Mouse (Mus musculus) central nervous system, embryonic 18 days (tissue): Measurements from ENCODE around the gene 0610012G03Rik. TPM values are rescaled to one million over a fixed set of nuclear protein-coding genes. Genes with fewer than 3 reads are reported as not detected.

Source experiments
- polyA plus RNA-seq: library from polyadenylated mRNA; depleted of rRNA; stranded (reverse); fragments of >200 nt; gene quantifications from 2 replicates; pipeline ENCODE4 v1.2.3, GENCODE M21; 2012; rRNA removed

The 0610012G03Rik gene
- 86.2 and 88.4 TPM in 2 replicates for polyA plus RNA-seq

DNA sequence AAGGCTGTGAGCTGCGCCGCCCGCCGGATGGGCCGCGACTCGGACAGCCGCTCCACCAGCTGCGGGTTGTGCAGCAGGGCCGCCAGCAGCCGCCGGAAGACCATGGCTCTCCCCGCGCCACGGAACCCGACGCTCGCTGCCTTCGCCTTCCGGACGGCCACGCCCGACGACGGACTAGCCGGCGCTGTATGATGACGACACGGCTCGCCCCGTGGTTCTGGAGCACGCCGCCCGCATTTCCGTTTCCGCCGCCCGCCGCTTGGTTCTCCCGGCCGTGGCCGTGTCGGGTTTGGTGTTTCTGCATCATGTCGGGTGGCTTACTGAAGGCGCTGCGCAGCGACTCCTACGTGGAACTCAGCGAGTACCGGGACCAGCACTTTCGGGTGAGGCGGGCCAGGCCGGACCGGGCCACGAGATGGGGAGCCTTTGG is at the start of gene 0610012G03Rik, which contains the start of gene Ncbp2:
Gene 0610012G03Rik (minus strand): TSS at position 150 of the 430 bp plus-strand sequence.
Gene Ncbp2 (plus strand): TSS at position 169 of the 430 bp plus-strand sequence.

DNA sequence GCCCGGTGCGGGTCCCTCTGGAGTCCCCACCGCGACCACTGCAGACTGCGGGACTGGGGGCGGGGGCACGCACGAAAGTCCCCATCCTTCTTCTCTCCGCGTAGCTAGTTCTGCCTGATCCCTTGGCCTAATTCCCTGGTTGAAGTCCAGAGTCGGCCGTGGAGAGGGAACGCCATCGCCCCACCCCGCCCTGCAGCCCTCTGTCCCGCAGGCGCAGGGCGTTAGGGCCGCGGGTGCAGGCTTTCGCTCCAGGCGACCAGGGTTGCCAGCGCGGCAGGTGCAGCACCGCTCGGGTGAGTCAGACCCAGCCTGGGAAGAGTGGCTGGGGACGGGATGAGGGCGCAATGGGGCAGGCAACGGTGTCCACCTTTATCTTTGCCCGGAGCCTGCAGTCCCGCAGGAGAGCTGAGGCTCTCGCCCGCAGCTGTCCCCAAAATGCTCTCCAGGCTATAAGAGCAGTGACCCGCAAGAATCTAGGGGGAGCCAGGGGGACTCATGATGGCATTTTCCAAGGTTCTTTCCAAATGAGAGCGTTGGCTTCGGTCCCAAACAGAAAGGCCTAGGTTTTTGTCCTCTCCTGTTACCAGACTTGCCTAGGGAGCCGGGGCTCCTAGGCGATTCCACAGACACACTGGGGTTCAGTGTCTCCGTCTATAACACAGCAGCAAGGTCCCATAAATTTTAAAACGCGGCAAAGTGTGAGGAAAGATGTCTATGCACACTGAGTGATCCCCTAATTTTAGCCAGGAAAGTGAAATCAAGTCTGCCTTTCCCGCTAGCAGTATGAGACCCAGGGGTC is 14.3 kb downstream of the 0610012G03Rik start, which contains the start of gene Pigz:
Gene Pigz (plus strand): TSS at position 101 of the 799 bp plus-strand sequence.

Other genes with a start within 250 kb of the 0610012G03Rik start
- gene Meltf, start 69.7 kb downstream of the 0610012G03Rik start, polyA plus RNA-seq: 0.23 and 0.32 TPM in 2 replicates
- 2.3 and 2.6 TPM in 2 replicates for gene Pigz, start 14.6 kb downstream of the 0610012G03Rik start, polyA plus RNA-seq
- gene Ncbp2, start within 50 bp of the 0610012G03Rik start, polyA plus RNA-seq: 121 and 134 TPM in 2 replicates
- gene Senp5, start 54.8 kb upstream of the 0610012G03Rik start, polyA plus RNA-seq: 19.5 and 19.9 TPM in 2 replicates
- gene Pak2, start 130.8 kb upstream of the 0610012G03Rik start, polyA plus RNA-seq: 27.0 and 28.0 TPM in 2 replicates
- gene Pigx, start 151.2 kb upstream of the 0610012G03Rik start, polyA plus RNA-seq: 73.2 and 76.4 TPM in 2 replicates
- 34.8 and 39.6 TPM in 2 replicates for gene Cep19, start 151.3 kb upstream of the 0610012G03Rik start, polyA plus RNA-seq
- 5.1 and 5.8 TPM in 2 replicates for gene Nrros, start 217.1 kb upstream of the 0610012G03Rik start, polyA plus RNA-seq
- not detected in 2 replicates for gene Bex6, start 231.3 kb upstream of the 0610012G03Rik start, polyA plus RNA-seq